Mouse (Mus musculus) spleen, adult 2 months (tissue): ENCODE measurements at regions not wholly inside any gene's neighbourhood (a gene's known extent, or its start where the extent isn't known, plus 50 kb on each side); places are given as distances from the start of the nearest gene placed in this dataset.

Experiments used
- CTCF ChIP-seq: fragments of 200-500 bp; IDR thresholded peaks from 2 replicates; pipeline ENCODE4 v1.5.1; 2011; ENCODE audit warnings: mild to moderate bottlenecking, inconsistent platforms; ENCODE audit not compliant: insufficient read depth, insufficient read length, insufficient replicate concordance; ENCODE audit errors: extremely low read depth
- POLR2A ChIP-seq: fragments of 200-500 bp; IDR thresholded peaks from 2 replicates; pipeline ENCODE4 v1.6.1; 2011; ENCODE audit warnings: low read depth, low read length, inconsistent platforms

DNA sequence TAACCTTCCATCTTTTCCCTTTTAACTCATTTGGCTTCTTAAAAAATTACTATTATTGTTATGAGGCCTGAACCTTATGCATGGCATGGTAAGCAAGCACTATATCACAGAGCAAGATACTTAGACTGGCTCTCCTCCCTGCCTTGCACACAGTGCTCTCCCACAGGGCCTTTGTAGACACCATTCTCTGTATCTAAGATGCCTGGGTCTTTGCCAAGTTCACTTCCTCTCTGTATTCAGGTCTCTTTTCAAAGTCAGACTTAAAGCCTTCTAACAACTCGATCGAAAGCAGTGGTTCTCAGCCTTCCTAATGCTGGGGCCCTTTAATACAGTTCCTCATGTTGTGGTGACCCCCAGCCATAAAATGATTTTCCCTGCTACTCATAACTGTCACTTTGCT, 65.9 kb downstream of the Kcnrg start:
- TF ChIP-seq CTCF (no peak), POLR2A (no peak)
